Mouse (Mus musculus) cerebellum, adult (tissue): ENCODE results near the gene Tcf15.

Experiments used
- ATAC-seq: cut with Nextera tagmentation; 2 replicates; pipeline ENCODE4 v1.9.2; 2017; ENCODE audit warnings: mild to moderate bottlenecking, moderate library complexity, mixed read lengths; ENCODE audit not compliant: insufficient number of reproducible peaks, low FRiP score, low TSS enrichment

Tcf15 gene

GRCm38 (mm10) chr2:152119228-152119865 lies 24.0 kb upstream of the Tcf15 start:
- no peak for ATAC-seq

- ATAC-seq, result no peak
Observed at GRCm38 (mm10) chr2:152122896-152123295, 20.5 kb upstream of the Tcf15 start.

- no peak for ATAC-seq
Observed at GRCm38 (mm10) chr2:152128597-152128996, 14.8 kb upstream of the Tcf15 start.

GRCm38 (mm10) chr2:152129778-152130177 lies 13.6 kb upstream of the Tcf15 start:
- no peak for ATAC-seq

- no peak for ATAC-seq
Observed at GRCm38 (mm10) chr2:152132016-152132415, 11.3 kb upstream of the Tcf15 start.

GRCm38 (mm10) chr2:152132691-152133090 lies 10.7 kb upstream of the Tcf15 start:
- no peak for ATAC-seq

- ATAC-seq, result no peak
Observed at GRCm38 (mm10) chr2:152139191-152139987, 4.0 kb upstream of the Tcf15 start.

- no peak for ATAC-seq
Observed at GRCm38 (mm10) chr2:152140941-152141340, 2.4 kb upstream of the Tcf15 start.

- ATAC-seq, result no peak
Observed at GRCm38 (mm10) chr2:152141491-152141890, 1.9 kb upstream of the Tcf15 start.

GRCm38 (mm10) chr2:152142046-152142445 lies 1.3 kb upstream of the Tcf15 start:
- no peak for ATAC-seq

GRCm38 (mm10) chr2:152142571-152142970 lies 790 bp upstream of the Tcf15 start:
- ATAC-seq, result no peak

GRCm38 (mm10) chr2:152144158-152144450 lies 743 bp downstream of the Tcf15 start:
- ATAC-seq, result no peak

GRCm38 (mm10) chr2:152144501-152144900 lies 1.1 kb downstream of the Tcf15 start:
- ATAC-seq, result no peak

- no peak for ATAC-seq
Observed at GRCm38 (mm10) chr2:152145711-152146110, 2.4 kb downstream of the Tcf15 start.

GRCm38 (mm10) chr2:152147079-152147478 lies 3.7 kb downstream of the Tcf15 start:
- no peak for ATAC-seq

- ATAC-seq, result no peak
Observed at GRCm38 (mm10) chr2:152148675-152149074, 5.3 kb downstream of the Tcf15 start.

- ATAC-seq, result no peak
Observed at GRCm38 (mm10) chr2:152149891-152150290, 6.5 kb downstream of the Tcf15 start.

- no peak for ATAC-seq
Observed at GRCm38 (mm10) chr2:152150373-152150772, 7.0 kb downstream of the Tcf15 start.

GRCm38 (mm10) chr2:152153361-152153760 lies 10.0 kb downstream of the Tcf15 start:
- no peak for ATAC-seq

- no peak for ATAC-seq
Observed at GRCm38 (mm10) chr2:152155414-152156208, 12.2 kb downstream of the Tcf15 start.

GRCm38 (mm10) chr2:152156471-152156870 lies 13.1 kb downstream of the Tcf15 start:
- no peak for ATAC-seq
